Mouse (Mus musculus): ENCODE measurements around the gene Atrnl1.

DNA sequence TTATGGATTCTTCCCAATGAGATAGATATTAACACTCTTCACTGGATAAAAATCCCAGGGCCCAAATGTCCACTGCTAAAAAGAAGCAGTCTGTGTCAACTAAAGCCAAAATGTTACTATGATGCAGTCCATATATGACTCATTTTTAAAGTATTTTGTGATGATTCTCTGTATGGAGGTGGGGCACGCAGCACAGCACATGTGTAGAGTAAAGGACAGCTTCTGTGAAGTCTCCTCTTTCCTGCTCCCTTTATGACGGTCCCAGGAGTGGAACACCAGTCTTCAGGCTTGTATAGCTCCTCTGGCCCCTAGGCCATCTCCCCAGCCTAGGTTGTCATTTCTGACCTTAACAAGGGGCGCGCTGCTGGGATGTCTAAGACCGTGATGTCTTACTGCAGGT is 434.0 kb downstream of the Atrnl1 start:
- no peak for TF ChIP-seq CTCF (IDR thresholded peaks at IDR 0.05; ENCODE audit: insufficient read depth, low read length)
- no peak for TF ChIP-seq POLR2A (IDR thresholded peaks at IDR 0.05; ENCODE audit: borderline replicate concordance, extremely low read depth, low read depth, low read length)
